ENCODE assay signal across 8 mouse cellular contexts in the genomic region with DNA sequence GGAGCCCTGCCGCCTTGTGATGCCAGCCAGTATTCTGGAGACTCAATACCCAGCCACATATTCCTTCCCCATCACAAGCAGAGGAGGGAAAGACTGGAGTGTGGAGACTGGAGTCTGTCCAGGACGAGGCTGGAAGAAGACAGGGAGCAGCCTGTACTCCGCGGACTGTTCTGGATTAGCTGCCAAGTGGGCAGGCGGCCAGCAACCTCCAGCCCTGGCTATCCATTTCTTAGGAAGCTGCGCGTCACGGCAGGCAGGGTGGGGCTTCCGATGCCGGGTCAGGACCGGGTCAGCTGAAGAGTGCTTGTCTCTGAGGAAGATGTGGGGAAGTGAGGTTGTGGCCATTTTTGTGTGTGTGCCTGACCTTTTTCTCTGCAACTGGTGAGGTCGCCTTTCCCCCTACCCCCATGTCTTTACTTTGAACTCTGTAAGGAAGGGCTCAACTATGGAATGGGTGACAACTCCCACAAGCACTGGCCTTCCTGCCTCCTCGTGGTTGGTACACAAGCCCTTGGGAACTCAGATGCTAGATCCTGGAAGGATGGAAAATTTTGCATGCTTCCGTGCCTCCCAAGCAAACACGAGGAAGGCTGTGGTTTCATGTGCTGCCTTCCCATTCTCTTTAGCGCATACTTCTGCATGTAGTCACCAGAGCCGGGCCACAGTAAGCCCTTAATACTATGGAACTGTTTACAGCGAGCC.
DNase-seq lines count a peak whose midpoint lies in the region; ATAC-seq lines count a peak whose summit lies in the region.

No protein-coding gene starts in this region.

- H3K9ac ChIP-seq in forebrain, embryonic 11.5 days (ENCODE audit: low read length) = no peak overlapping the region
- H3K9ac ChIP-seq in embryonic facial prominence, embryonic 12.5 days = no peak overlapping the region
- H3K9ac ChIP-seq in limb, embryonic 11.5 days (ENCODE audit: low read length) = no peak overlapping the region
- H3K9ac ChIP-seq in midbrain, embryonic 15.5 days = no peak overlapping the region
- no peak overlapping the region for H3K9ac ChIP-seq in stomach, embryonic 14.5 days (replicated peaks; ENCODE audit: low read depth, low read length)

- DNase-seq in forebrain, embryonic 11.5 days (ENCODE audit: low spot score) = peak; percentile 61
- DNase-seq in forebrain, embryonic 10.5 days (ENCODE audit: extremely low spot score, low spot score) = no peak
- DNase-seq in heart, adult 8-10 months (ENCODE audit: low spot score) = peak; percentile 99
- DNase-seq in kidney, adult 9 months = peak; percentile 99
- peak; percentile 26 for DNase-seq in limb, embryonic 11.5 days (ENCODE audit: low spot score)

- H3K36me3 ChIP-seq in forebrain, embryonic 11.5 days (ENCODE audit: control insufficient read depth, insufficient read depth, low read length) = no peaks in the 10 kb centered on the region
- no peaks in the 10 kb centered on the region for H3K36me3 ChIP-seq in forebrain, embryonic 10.5 days (replicated peaks)
- H3K36me3 ChIP-seq in embryonic facial prominence, embryonic 12.5 days = no peaks in the 10 kb centered on the region
- no peaks in the 10 kb centered on the region for H3K36me3 ChIP-seq in limb, embryonic 11.5 days (ENCODE audit: control insufficient read depth, insufficient read depth, low read length)
- H3K36me3 ChIP-seq in midbrain, embryonic 15.5 days (replicated peaks) = no peaks in the 10 kb centered on the region
- no peaks in the 10 kb centered on the region for H3K36me3 ChIP-seq in stomach, embryonic 14.5 days (ENCODE audit: control insufficient read depth, insufficient read depth, low read length)

- H3K4me2 ChIP-seq in forebrain, embryonic 11.5 days (ENCODE audit: low read depth, low read length, severe bottlenecking) = no peak overlapping the region
- 0 out of 2 replicates have a peak overlapping the region, but pooled peaks have one; percentile 7 for H3K4me2 ChIP-seq in embryonic facial prominence, embryonic 12.5 days (replicated peaks)
- no peak overlapping the region for H3K4me2 ChIP-seq in limb, embryonic 11.5 days (ENCODE audit: low read depth, severe bottlenecking)
- peak overlapping the region; percentile 55; the same call in 1 of the 2 replicates for H3K4me2 ChIP-seq in midbrain, embryonic 15.5 days
- H3K4me2 ChIP-seq in stomach, embryonic 14.5 days (replicated peaks; ENCODE audit: low read depth, low read length) = peak overlapping the region; percentile 8; the same call in 1 of the 2 replicates

- H3K27me3 ChIP-seq in forebrain, embryonic 11.5 days (ENCODE audit: control insufficient read depth, insufficient read depth, low read length) = no peaks in the 10 kb centered on the region
- no peaks in the 10 kb centered on the region for H3K27me3 ChIP-seq in forebrain, embryonic 10.5 days (ENCODE audit: poor library complexity, severe bottlenecking)
- no peaks in the 10 kb centered on the region for H3K27me3 ChIP-seq in embryonic facial prominence, embryonic 12.5 days
- no peaks in the 10 kb centered on the region for H3K27me3 ChIP-seq in limb, embryonic 11.5 days (ENCODE audit: control insufficient read depth, insufficient read depth, low read length)
- no peaks in the 10 kb centered on the region for H3K27me3 ChIP-seq in midbrain, embryonic 15.5 days (replicated peaks)
- no peaks in the 10 kb centered on the region for H3K27me3 ChIP-seq in stomach, embryonic 14.5 days (ENCODE audit: control insufficient read depth, insufficient read depth, low read length)

- no peak for ATAC-seq in forebrain, embryonic 11.5 days (replicated peaks; ENCODE audit: low FRiP score)
- ATAC-seq in embryonic facial prominence, embryonic 12.5 days (ENCODE audit: insufficient number of reproducible peaks, insufficient read depth, low FRiP score, low TSS enrichment) = peak; percentile 94
- ATAC-seq in limb, embryonic 11.5 days (ENCODE audit: insufficient number of reproducible peaks, low FRiP score, low TSS enrichment, low read depth) = peak; percentile 54; the same call in 1 of the 2 replicates
- peak; percentile 92 for ATAC-seq in midbrain, embryonic 15.5 days (replicated peaks)
- peak; percentile 93 for ATAC-seq in stomach, embryonic 14.5 days (ENCODE audit: insufficient number of reproducible peaks, insufficient read depth, low FRiP score, low read depth)

- H3K27ac ChIP-seq in forebrain, embryonic 11.5 days (ENCODE audit: low read depth, low read length) = no peak overlapping the region
- H3K27ac ChIP-seq in forebrain, embryonic 10.5 days = no peak overlapping the region
- peak overlapping the region; percentile 37; the same call in 1 of the 2 replicates for H3K27ac ChIP-seq in embryonic facial prominence, embryonic 12.5 days
- H3K27ac ChIP-seq in limb, embryonic 11.5 days (replicated peaks; ENCODE audit: low read depth, low read length) = no peak overlapping the region
- H3K27ac ChIP-seq in midbrain, embryonic 15.5 days = peak overlapping the region; percentile 30
- H3K27ac ChIP-seq in stomach, embryonic 14.5 days (ENCODE audit: low read length) = peak overlapping the region; percentile 75

- no peaks in the 10 kb centered on the region for H3K9me3 ChIP-seq in forebrain, embryonic 11.5 days (ENCODE audit: control insufficient read depth, low read length)
- no peaks in the 10 kb centered on the region for H3K9me3 ChIP-seq in forebrain, embryonic 10.5 days
- H3K9me3 ChIP-seq in embryonic facial prominence, embryonic 12.5 days = no peaks in the 10 kb centered on the region
- no peaks in the 10 kb centered on the region for H3K9me3 ChIP-seq in limb, embryonic 11.5 days (ENCODE audit: control insufficient read depth, low read length)
- H3K9me3 ChIP-seq in midbrain, embryonic 15.5 days = no peaks in the 10 kb centered on the region
- no peaks in the 10 kb centered on the region for H3K9me3 ChIP-seq in stomach, embryonic 14.5 days (ENCODE audit: control insufficient read depth, low read depth, low read length)

- no peaks in the 10 kb centered on the region for H3K4me1 ChIP-seq in forebrain, embryonic 11.5 days (replicated peaks; ENCODE audit: control insufficient read depth, insufficient read depth, low read length)
- H3K4me1 ChIP-seq in forebrain, embryonic 10.5 days = peaks cover 11% of the 10 kb centered on the region
- H3K4me1 ChIP-seq in embryonic facial prominence, embryonic 12.5 days = peaks cover 8% of the 10 kb centered on the region; the same call in 1 of the 2 replicates
- H3K4me1 ChIP-seq in limb, embryonic 11.5 days (ENCODE audit: control insufficient read depth, insufficient read depth, low read length) = no peaks in the 10 kb centered on the region
- H3K4me1 ChIP-seq in midbrain, embryonic 15.5 days = peaks cover 4% of the 10 kb centered on the region; the same call in 1 of the 2 replicates
- 0 out of 2 replicates have a peak, but pooled peaks cover 10% of the 10 kb centered on the region for H3K4me1 ChIP-seq in stomach, embryonic 14.5 days (ENCODE audit: control insufficient read depth, insufficient read depth, low read length)

- WGBS in forebrain, embryonic 11.5 days = 54% methylated on average over 18 of the region's 18 CpGs
- 63% methylated on average over 18 of the region's 18 CpGs for WGBS in forebrain, embryonic 10.5 days
- WGBS in embryonic facial prominence, embryonic 12.5 days = 42% methylated on average over 18 of the region's 18 CpGs
- WGBS in limb, embryonic 11.5 days = 56% methylated on average over 18 of the region's 18 CpGs
- WGBS in midbrain, embryonic 15.5 days = 53% methylated on average over 18 of the region's 18 CpGs
- WGBS in stomach, embryonic 14.5 days = 29% methylated on average over 18 of the region's 18 CpGs

- no peak overlapping the region for H3K4me3 ChIP-seq in forebrain, embryonic 11.5 days (ENCODE audit: low read depth, low read length)
- no peak overlapping the region for H3K4me3 ChIP-seq in forebrain, embryonic 10.5 days
- H3K4me3 ChIP-seq in embryonic facial prominence, embryonic 12.5 days = no peak overlapping the region
- H3K4me3 ChIP-seq in limb, embryonic 11.5 days (ENCODE audit: low read depth, low read length) = no peak overlapping the region
- no peak overlapping the region for H3K4me3 ChIP-seq in midbrain, embryonic 15.5 days
- no peak overlapping the region for H3K4me3 ChIP-seq in stomach, embryonic 14.5 days (ENCODE audit: low read depth, low read length)

Comparison
In these comparisons a context has a peak if more than half of its experiments do, and no peak if none do; other contexts are left out.
1. H3K27ac ChIP-seq: peak in embryonic facial prominence, embryonic 12.5 days (single experiment), midbrain, embryonic 15.5 days (single experiment) and stomach, embryonic 14.5 days (single experiment); none in forebrain, embryonic 11.5 days (single experiment), forebrain, embryonic 10.5 days (single experiment) and limb, embryonic 11.5 days (single experiment).
2. H3K4me2 ChIP-seq: peak in embryonic facial prominence, embryonic 12.5 days (single experiment), midbrain, embryonic 15.5 days (single experiment) and stomach, embryonic 14.5 days (single experiment); none in forebrain, embryonic 11.5 days (single experiment) and limb, embryonic 11.5 days (single experiment).